Mouse (Mus musculus) bone marrow, adult 2 months (tissue): ENCODE data around the gene Nfx1. TPM values are rescaled to one million over a fixed set of nuclear protein-coding genes. Genes with fewer than 3 reads are reported as not detected.

Experiments used
- H3K27ac ChIP-seq: fragments of 200-500 bp; 2 replicates; pipeline ENCODE4 v1.5.1; 2012; ENCODE audit warnings: low read depth, mild to moderate bottlenecking, control low read depth, inconsistent platforms, low read length; ENCODE audit not compliant: control insufficient read depth, poor library complexity, insufficient read depth
- H3K4me1 ChIP-seq: fragments of 200-500 bp; 2 replicates; pipeline ENCODE4 v1.6.1; 2011; ENCODE audit warnings: low read length; ENCODE audit not compliant: control insufficient read depth, insufficient read depth
- H3K4me3 ChIP-seq: fragments of 200-500 bp; replicated peaks from 2 replicates; pipeline ENCODE3; 2011; ENCODE audit warnings: mild to moderate bottlenecking, low read depth, low read length, control low read depth; ENCODE audit not compliant: control insufficient read depth
- CTCF ChIP-seq: fragments of 200-500 bp; IDR thresholded peaks from 2 replicates; pipeline ENCODE4 v1.5.1; 2011; ENCODE audit warnings: low read length, control low read depth; ENCODE audit not compliant: control insufficient read depth, insufficient read depth
- POLR2A ChIP-seq: fragments of 200-500 bp; IDR thresholded peaks from 2 replicates; pipeline ENCODE4 v1.6.1; 2011; ENCODE audit warnings: low read depth, mild to moderate bottlenecking, control low read depth, low read length, borderline replicate concordance; ENCODE audit not compliant: control insufficient read depth
- WGBS: fragments of 180-500 bp; shearing (Covaris S2); methylation state at CpG from one replicate; pipeline ENCODE4 v1.1.7; 2018; 5-methylcytosine and 5-hydroxymethylcytosine counted together
- polyA plus RNA-seq: library from polyadenylated mRNA; stranded (reverse); fragments of >200 nt; gene quantifications from 2 replicates; pipeline ENCODE4 v1.2.4, GENCODE M21; 2011; ENCODE audit warnings: low replicate concordance; ENCODE audit not compliant: missing spikeins, insufficient read depth, insufficient read length

The Nfx1 gene
- polyA plus RNA-seq, 1 experiment, result 46.1 TPM

DNA sequence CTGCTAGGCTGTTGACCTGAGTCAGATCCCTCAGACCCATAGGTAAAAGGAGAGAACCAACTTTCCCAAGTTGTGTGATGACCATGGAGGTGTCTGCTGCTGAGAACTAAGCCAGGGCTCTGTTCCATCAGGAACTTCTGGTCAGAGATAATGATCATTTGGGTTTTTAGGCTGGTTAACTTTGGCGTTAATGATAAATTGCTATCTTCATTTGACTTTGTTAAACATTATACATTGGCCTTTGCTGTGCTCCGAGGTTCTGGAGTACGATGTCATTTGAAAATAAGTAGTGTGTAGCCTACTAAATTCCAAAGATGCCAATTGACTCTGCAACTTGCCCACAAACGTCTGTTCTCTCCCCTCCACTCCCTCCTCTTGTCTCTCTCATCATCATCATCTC is 1.5 kb upstream of the Nfx1 start:
- Histone ChIP-seq H3K27ac (no peak overlapping the region), H3K4me3 (no peak overlapping the region), H3K4me1 (no peaks in the 10 kb centered on the region; the same call in 1 of the 2 replicates)
- no peak for TF ChIP-seq POLR2A
- no peak for TF ChIP-seq CTCF
- 68% methylated on average over 4 of the region's 4 CpGs for WGBS

DNA sequence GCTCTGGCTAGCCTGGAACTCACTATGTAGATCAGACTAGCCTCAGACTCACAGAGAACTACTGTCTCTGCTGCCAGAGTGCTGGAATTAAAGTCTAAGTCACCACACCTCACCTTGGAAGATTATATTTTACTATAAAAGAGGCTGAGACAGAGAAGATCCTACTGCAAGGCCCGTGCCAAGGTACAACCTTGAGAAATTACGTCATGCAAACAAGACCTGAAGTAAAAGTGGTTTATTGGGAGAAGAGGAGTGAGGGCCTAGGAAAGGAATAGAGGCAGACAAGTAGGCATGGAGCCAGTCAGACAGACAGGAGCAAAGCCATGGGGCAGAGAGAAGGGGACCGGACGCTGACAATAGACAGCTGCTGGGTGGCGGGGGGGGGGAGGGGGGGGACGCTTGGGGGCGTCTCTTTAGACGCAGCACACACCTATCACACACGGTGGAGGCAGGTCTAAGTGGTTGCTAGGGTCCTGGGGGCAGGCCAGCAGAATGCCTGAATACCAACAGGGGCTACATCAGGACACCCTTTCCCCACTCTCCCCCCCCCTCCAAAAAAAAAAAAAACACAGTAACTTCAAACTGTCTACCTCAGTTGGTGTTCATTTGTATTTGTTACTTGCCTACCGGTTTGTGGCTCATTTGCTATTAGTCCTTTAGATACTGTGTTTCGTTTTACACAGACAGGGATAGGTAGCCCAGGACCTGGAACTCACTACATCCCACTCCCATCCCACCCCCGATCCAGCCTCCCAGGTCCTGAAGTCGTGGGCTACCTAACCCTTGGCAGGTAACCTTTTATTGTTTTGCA is 720 bp upstream of the Nfx1 start:
- no peaks in the 10 kb centered on the region; the same call in 1 of the 2 replicates for H3K4me1 ChIP-seq
- WGBS, result 8% methylated on average over 11 of the region's 13 CpGs
- peak overlapping the region; percentile 92 for H3K4me3 ChIP-seq
- no peak for TF ChIP-seq POLR2A
- TF ChIP-seq CTCF, result no peak
- peak overlapping the region; percentile 86 for H3K27ac ChIP-seq

DNA sequence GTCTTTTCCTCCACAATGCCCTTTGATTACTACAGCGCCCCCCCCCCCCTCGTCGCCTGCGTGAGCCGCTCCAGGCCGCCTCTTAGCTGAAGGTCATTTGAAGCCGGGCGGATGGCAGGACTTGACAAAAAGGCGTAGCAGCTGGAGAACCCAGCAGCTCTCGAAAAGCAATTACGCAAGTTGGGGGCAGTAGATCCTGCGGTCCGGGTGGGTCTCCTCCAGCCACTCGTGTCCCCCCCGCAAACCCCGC is 189 bp upstream of the Nfx1 start:
- Histone ChIP-seq H3K4me3 (peak overlapping the region; percentile 92), H3K27ac (peak overlapping the region; percentile 86), H3K4me1 (no peaks in the 10 kb centered on the region; the same call in 1 of the 2 replicates)
- no peak for TF ChIP-seq CTCF
- TF ChIP-seq POLR2A, result no peak
- WGBS, result under 1% methylated on average over 16 of the region's 16 CpGs

DNA sequence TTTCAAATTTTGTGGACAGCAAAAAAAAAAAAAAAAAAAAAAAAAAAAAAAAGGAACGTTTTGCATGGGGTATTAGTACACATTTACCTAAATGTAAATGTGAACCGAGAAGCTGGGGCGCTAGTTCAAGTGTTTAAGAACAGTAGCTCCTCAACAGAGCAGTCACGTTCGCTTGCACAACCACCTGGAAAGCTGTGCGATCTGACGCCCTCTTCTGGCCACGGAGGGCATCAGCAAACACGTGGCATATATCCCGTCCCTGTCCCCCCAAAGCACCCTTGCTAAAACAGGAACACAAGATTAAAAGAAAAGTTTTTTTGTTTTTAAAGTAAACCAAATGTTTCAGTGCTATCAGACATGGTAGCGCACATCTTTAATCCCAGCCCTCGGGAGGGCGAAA is 1.0 kb downstream of the Nfx1 start:
- H3K27ac ChIP-seq, result no peak overlapping the region; the same call in 1 of the 2 replicates
- H3K4me1 ChIP-seq, result no peaks in the 10 kb centered on the region; the same call in 1 of the 2 replicates
- 23% methylated on average over 13 of the region's 13 CpGs for WGBS
- peak overlapping the region; percentile 61 for H3K4me3 ChIP-seq
- no peak for TF ChIP-seq POLR2A
- peak; percentile 79 for TF ChIP-seq CTCF

DNA sequence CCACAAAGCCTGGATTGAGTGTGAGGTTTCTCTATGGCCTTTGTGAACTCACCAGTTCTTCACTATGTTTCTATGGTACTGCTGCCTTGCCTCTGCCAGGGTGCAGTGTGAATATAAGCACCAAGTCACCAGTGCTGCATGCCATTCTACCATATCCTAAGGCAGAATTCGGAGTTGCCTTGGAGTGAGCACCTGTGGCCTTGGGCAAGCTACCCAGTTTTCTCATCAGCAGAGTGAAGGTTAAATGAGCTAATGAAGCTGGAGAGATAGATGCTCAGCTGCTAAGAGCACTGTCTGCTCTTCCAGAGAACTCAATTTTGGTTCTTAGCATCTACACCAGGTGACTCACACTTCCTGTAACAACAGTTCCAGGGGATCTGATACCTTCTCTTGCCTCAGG is 3.3 kb downstream of the Nfx1 start:
- H3K27ac ChIP-seq, result no peak overlapping the region
- H3K4me3 ChIP-seq, result no peak overlapping the region
- TF ChIP-seq POLR2A (no peak), CTCF (no peak)
- WGBS, result 79% methylated on average over 1 of the region's 1 CpGs
- H3K4me1 ChIP-seq, result no peaks in the 10 kb centered on the region; the same call in 1 of the 2 replicates

DNA sequence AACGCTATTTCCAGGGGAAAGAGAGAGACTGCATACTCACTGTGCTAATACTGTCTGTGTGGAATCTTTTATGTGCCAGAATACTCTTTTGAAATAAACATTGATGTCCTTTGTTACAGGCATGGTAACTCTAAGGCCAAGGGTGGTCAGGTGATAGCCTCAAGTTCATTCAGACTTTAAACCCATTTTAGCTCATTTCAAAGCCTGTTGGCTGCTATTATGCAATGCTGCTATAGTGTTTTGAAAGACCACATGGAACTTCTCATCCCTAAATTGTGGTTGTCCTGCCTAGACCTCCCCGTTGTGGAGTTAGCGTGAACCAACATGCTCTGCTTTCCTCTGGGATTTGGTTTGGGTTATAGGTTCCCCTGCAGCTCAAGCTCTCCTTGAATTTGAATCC is 5.0 kb downstream of the Nfx1 start:
- no peak overlapping the region for H3K27ac ChIP-seq
- 62% methylated on average over 3 of the region's 3 CpGs for WGBS

DNA sequence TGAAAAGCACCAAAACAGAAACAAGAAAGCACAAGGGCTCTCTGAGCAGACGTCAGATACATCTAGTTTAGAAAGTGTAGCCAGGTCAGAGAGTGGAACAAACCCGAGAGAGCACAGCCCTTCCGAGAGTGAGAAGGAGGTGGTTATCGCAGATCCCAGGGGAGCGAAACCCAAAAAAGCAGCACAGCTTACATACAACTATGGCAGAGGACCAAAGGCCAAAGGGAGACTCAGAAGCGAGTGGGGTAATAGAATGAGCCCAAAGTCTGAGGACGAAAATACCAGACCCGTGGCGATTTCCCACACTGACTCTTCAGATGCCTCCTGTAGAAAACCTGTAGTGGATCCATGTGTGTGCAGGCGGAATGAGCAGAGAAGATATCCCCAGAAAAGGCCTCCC is 5.9 kb downstream of the Nfx1 start:
- Histone ChIP-seq H3K4me3 (no peak overlapping the region), H3K4me1 (no peaks in the 10 kb centered on the region; the same call in 1 of the 2 replicates), H3K27ac (no peak overlapping the region)
- TF ChIP-seq POLR2A (no peak), CTCF (no peak)
- 88% methylated on average over 10 of the region's 10 CpGs for WGBS

More for the DNA sequence above, 5.0 kb downstream of the Nfx1 start:
- Histone ChIP-seq H3K4me3 (no peak overlapping the region), H3K4me1 (no peaks in the 10 kb centered on the region; the same call in 1 of the 2 replicates)
- TF ChIP-seq CTCF, result no peak
- TF ChIP-seq POLR2A, result no peak

DNA sequence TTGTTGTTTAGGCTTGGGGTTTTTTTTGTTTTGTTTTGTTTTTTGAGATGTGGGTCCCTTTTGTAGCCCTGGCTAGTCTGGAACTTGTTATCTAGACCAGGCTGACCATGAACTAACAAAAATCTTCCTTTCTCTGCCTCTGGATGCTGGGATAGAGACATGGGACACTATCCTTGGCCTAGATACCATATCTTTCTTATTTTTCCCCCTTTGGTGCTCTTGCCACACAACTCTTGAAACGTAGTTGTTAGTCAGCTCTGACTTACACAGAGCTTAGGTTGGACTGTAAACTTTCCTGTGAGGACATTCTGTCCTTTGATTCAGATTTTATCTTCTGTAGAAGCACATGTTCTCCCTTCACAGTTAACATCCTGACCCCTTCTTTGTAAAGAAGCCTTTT is 8.7 kb downstream of the Nfx1 start:
- Histone ChIP-seq H3K4me1 (no peaks in the 10 kb centered on the region; the same call in 1 of the 2 replicates), H3K4me3 (no peak overlapping the region), H3K27ac (no peak overlapping the region)
- no peak for TF ChIP-seq POLR2A
- TF ChIP-seq CTCF, result no peak
- WGBS, result 80% methylated on average over 1 of the region's 1 CpGs
